Mouse (Mus musculus) olfactory bulb, adult 2 months (tissue): Measurements from ENCODE around the gene Dnajc7. TPM values are rescaled to one million over a fixed set of nuclear protein-coding genes. Genes with fewer than 3 reads are reported as not detected.

Experiments
- H3K27ac ChIP-seq: fragments of 200-500 bp; 2 replicates; pipeline ENCODE4 v1.5.1; 2012; ENCODE audit warnings: low read depth, low read length; ENCODE audit not compliant: insufficient read depth
- H3K4me1 ChIP-seq: fragments of 200-500 bp; 2 replicates; pipeline ENCODE4 v1.6.1; 2012; ENCODE audit warnings: low read length; ENCODE audit not compliant: control insufficient read depth, insufficient read depth
- H3K4me3 ChIP-seq: fragments of 200-500 bp; 2 replicates; pipeline ENCODE4 v1.5.1; 2012; ENCODE audit warnings: mild to moderate bottlenecking, low read depth, low read length, moderate library complexity; ENCODE audit not compliant: insufficient read depth
- CTCF ChIP-seq: fragments of 200-500 bp; IDR thresholded peaks from 2 replicates; pipeline ENCODE4 v1.5.1; 2012; ENCODE audit warnings: low read depth, mild to moderate bottlenecking, low read length, moderate library complexity; ENCODE audit not compliant: insufficient read depth
- POLR2A ChIP-seq: fragments of 200-500 bp; IDR thresholded peaks from 2 replicates; pipeline ENCODE4 v1.6.1; 2012; ENCODE audit warnings: mild to moderate bottlenecking, low read depth, low read length, moderate library complexity; ENCODE audit not compliant: insufficient read depth
- WGBS: fragments of 180-500 bp; shearing (Covaris S2); methylation state at CpG from one replicate; pipeline ENCODE4 v1.1.7; 2018; 5-methylcytosine and 5-hydroxymethylcytosine counted together
- polyA plus RNA-seq: library from polyadenylated mRNA; stranded (reverse); fragments of >200 nt; gene quantifications from 2 replicates; pipeline ENCODE4 v1.2.4, GENCODE M21; 2012; ENCODE audit warnings: low replicate concordance; ENCODE audit not compliant: missing spikeins, insufficient read depth, insufficient read length

The Dnajc7 gene
- polyA plus RNA-seq, 1 experiment, result 670 TPM

DNA sequence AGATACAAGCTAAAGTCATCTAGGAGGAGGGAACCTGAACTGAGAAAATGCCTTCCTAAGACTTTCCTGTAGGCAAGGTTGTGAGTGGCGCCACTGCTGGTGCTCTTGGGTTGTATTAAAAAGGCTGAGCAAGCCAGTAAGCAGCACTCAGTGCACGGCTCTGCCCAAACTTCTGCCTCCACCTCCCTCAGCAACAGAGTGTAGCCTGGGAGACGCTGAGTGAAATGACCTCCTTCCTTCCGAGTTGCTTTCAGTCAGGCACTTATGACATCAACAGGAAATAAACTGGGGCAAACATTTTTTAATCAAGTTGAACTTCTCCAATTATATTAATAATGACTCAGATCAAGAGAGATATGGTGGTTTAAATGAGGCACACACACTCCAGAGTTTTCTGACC lies 11.2 kb downstream of the Dnajc7 start:
- no peak for TF ChIP-seq CTCF
- TF ChIP-seq POLR2A, result no peak
- H3K4me1 ChIP-seq, result peaks cover 25% of the 10 kb centered on the region
- WGBS, result 37% methylated on average over 4 of the region's 4 CpGs
- no peak overlapping the region for H3K4me3 ChIP-seq
- no peak overlapping the region for H3K27ac ChIP-seq

DNA sequence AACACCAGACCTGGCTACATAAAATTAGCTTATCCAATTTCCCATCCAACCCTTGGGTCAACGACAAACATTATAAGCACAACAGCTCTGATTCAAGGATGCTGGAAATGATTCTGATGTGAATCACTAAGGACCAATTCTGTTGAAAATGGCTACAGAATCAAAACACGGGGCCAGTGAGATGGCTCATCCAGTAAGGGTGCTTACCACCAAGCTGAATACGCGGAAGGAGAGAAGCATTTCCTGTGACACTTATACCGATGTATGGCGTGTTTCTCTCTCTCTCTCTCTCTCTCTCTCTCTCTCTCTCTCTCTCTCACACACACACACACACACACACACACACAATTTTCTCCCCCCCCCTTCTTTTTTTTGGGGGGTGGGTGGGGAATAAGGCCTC lies 12.8 kb downstream of the Dnajc7 start:
- no peak for TF ChIP-seq POLR2A
- TF ChIP-seq CTCF, result no peak
- H3K4me1 ChIP-seq, result peaks cover 28% of the 10 kb centered on the region
- no peak overlapping the region for H3K4me3 ChIP-seq
- no peak overlapping the region for H3K27ac ChIP-seq
- 87% methylated on average over 6 of the region's 6 CpGs for WGBS

DNA sequence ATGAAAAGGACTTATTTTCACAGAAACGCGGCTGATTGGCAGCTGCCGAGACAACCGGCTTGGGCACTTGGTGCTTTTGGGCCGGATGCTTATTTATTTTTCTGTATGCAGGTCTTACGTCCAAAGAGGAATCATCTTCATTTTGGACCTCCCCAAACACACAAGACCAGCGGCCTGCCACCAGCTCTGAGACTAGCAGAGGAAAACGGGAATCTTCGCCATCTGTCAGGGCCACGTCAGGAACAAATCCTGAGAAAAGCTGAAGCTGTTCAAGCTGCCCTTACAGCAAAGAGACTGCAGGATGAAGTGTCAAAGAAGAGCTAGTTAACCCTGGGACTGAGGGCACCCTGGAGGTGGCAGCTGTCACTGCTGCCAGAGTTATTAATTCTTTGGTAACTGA lies 14.5 kb downstream of the Dnajc7 start:
- no peak overlapping the region for H3K27ac ChIP-seq
- TF ChIP-seq POLR2A (no peak), CTCF (no peak)
- WGBS, result 57% methylated on average over 10 of the region's 10 CpGs
- no peak overlapping the region for H3K4me3 ChIP-seq
- peaks cover 25% of the 10 kb centered on the region for H3K4me1 ChIP-seq

DNA sequence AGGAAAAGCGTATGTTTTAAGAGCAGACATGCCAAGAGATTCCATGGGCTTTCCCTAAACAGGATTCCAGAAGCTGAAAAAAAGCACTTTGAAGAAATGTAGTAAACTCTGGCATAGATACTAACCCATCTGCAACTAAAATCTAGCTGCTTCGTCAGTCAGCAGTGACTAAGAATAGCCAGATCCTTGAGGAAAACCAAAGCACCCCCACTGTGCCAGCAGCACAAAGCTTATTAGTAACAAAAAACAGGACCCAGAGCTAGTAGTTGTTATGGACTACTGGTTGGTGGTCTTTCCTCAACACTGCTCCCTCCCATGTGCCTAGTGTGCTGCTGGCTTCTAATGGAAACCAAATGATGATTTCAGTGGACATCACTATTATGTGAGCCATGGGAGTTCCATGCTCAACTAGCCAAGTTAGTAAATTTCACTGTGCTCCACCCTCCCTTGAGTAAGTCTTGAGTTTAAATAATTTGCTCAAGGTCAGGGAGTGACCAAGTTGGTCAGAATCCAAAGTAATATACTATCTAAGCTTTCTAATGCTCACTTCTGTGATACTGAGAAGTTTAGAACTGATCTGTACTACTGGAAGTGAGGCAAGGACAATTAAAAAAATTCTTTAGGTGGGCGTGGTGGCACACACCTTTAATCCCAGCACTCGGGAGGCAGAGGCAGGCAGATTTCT lies 15.5 kb downstream of the Dnajc7 start:
- Histone ChIP-seq H3K4me1 (peaks cover 19% of the 10 kb centered on the region), H3K27ac (no peak overlapping the region), H3K4me3 (no peak overlapping the region)
- TF ChIP-seq POLR2A (no peak), CTCF (no peak)
- 46% methylated on average over 4 of the region's 4 CpGs for WGBS

DNA sequence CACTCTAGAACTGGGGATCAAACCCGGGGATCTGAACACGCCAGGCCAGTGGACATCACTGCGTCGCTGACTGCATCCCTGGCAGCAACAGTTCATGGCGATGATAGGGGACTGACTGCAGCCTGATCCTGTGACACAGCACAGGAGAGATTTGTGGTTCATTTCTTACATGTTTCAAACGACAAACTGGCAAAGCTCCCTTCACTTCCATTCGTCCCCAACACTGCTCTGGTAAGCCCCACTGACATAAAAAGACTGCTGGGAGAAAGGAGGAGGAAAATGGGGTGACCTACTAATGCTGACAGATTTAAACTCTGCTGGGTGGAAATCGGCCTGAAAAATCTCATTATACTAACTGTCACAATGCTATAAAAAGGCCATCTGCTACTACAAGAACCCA lies 16.2 kb downstream of the Dnajc7 start:
- no peak for TF ChIP-seq CTCF
- no peak for TF ChIP-seq POLR2A
- peaks cover 18% of the 10 kb centered on the region for H3K4me1 ChIP-seq
- 51% methylated on average over 8 of the region's 8 CpGs for WGBS
- no peak overlapping the region for H3K4me3 ChIP-seq
- H3K27ac ChIP-seq, result peak overlapping the region; percentile 74

DNA sequence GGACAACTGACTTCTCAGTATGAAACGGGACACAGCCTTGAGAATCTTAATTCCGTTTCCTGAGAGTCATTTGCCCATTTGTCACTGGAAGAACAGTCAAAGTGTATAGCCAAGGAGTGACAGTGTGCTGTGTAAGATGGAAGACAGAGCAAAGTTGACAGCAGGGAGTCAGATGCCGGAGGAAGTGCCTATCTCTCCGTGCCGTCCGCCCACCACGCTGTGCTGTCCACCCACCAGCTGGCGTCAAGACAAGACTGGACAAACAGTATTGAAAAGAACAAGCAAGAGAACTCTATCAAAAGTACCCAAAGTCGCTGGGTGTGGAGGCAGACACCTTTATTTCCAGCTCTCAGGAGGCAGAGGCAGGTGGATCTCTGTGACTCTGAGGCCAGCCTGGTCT lies 16.8 kb downstream of the Dnajc7 start:
- Histone ChIP-seq H3K4me1 (peaks cover 16% of the 10 kb centered on the region), H3K27ac (peak overlapping the region; percentile 74; the same call in 1 of the 2 replicates), H3K4me3 (no peak overlapping the region)
- no peak for TF ChIP-seq POLR2A
- TF ChIP-seq CTCF, result no peak
- 82% methylated on average over 9 of the region's 9 CpGs for WGBS

DNA sequence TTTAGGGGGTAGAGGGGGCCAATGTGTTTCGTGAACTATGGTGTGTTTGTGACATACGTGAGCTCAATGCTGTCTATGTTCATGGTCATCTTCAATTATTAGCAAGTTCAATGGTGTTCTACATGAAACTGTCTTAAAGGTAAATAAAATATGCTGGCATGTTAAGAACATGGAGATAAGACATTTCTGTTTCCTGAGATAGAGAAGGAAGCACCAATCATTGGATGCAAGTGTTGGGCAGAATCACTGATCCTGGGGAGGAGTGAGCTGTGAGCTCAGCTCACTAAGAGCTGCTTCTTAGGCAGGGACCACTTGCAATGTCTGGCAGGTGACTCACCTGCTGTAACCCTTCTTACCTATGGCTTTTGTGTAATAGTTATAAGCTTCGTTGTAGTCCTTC lies 18.6 kb downstream of the Dnajc7 start:
- H3K4me1 ChIP-seq, result peaks cover 16% of the 10 kb centered on the region
- no peak overlapping the region for H3K27ac ChIP-seq
- WGBS, result 91% methylated on average over 3 of the region's 3 CpGs
- no peak overlapping the region for H3K4me3 ChIP-seq
- TF ChIP-seq CTCF (no peak), POLR2A (no peak)

DNA sequence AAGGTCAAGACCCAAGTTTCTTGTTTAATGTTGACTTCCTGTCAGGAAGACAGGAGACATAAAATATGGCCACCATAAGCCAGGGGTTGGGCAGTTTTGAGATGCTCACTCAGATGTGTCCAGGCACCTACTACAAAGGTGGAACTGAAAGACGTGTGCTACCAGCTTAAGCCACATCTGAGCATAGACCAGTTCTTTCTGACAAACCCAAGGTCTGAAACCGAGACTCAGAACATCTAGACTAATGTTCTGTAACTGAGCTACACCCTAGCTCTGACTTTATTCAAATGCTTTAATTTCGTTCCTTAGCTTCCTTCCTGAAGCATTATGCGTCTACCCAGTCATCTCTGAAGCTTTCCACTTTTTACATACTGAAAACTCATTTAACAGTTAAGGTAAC lies 21.9 kb downstream of the Dnajc7 start:
- TF ChIP-seq CTCF (no peak), POLR2A (no peak)
- WGBS, result 89% methylated on average over 4 of the region's 4 CpGs
- Histone ChIP-seq H3K4me1 (peaks cover under 1% of the 10 kb centered on the region), H3K27ac (no peak overlapping the region), H3K4me3 (no peak overlapping the region)

DNA sequence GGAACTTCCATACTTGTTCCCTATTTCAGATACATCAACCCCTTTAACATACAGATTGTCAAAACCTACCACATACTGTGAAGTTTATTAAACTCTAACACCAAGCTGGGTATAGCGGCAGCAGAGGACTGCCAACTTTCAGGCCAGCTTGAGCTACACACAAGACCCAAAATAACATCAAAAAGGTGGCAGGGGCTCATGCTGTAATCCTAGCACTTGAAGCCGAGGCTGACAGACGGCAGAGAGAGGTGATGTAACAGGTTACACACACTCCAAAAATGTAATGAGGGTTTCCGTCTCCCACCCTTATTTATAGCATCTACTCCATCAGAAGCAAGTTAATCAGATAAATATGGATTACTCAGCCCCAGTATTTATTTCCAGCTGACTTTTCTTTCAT lies 24.4 kb downstream of the Dnajc7 start:
- Histone ChIP-seq H3K4me1 (no peaks in the 10 kb centered on the region), H3K27ac (no peak overlapping the region), H3K4me3 (no peak overlapping the region)
- TF ChIP-seq CTCF (no peak), POLR2A (no peak)
- 62% methylated on average over 4 of the region's 4 CpGs for WGBS

DNA sequence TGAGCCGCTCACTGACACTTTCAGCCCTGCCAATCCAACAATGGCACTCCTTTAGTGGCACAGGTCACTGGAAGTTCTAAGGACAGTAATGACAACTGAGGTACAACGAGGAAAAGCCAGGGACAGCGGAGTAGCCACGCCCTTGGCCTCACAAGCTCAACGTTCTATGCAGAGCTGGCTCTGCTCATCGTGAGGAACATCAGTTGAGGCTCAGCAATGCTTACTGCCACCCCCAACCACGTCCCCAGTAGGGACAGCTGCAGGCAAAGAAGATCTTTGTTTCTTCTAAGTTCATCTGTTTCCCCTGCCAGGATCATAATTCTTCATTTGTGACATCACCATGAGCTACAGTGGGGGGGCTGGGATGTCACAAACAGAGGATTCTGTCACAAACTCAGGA lies 25.4 kb downstream of the Dnajc7 start:
- no peak overlapping the region for H3K27ac ChIP-seq
- 80% methylated on average over 7 of the region's 7 CpGs for WGBS
- H3K4me3 ChIP-seq, result no peak overlapping the region
- TF ChIP-seq POLR2A (no peak), CTCF (no peak)
- no peaks in the 10 kb centered on the region for H3K4me1 ChIP-seq
